Mouse (Mus musculus) frontal cortex, postnatal 25 days (tissue): ENCODE results near the gene Gm8279.
"Not testable (repeated sequence)": the region's sequence is repeated elsewhere in the genome, so short reads cannot be mapped to it uniquely, and the experiment has no call there.

Experiments used
- DNase-seq, 2 experiments: peaks; one replicate each; pipeline ENCODE4 v3.0.0; 2022; ENCODE audit warnings: low spot score in 2 of 2

The Gm8279 gene

DNA sequence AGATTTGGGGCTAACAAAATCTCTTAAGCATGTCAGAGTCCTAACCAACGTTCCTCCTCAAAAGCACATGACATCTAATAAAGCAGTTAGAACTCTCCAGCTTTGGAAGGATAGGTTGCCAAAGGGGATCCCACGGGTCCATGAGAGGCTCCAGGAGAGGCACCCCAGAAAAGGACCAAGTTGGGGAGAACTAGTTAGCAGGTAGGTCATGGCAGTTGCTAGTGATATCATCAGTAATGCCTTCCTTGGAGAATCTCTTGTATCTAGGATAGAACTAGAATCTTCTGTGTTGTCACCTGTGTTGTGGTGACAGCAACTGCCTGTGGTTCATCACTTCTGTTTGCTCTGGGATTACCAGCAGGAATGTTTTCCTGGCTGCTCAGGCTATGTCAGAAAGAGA lies at the start of gene Gm8279:
Gene Gm8279, plus strand, starts transcription at position 301 of the 400 bp plus-strand sequence.
- not testable (repeated sequence) for DNase-seq

DNA sequence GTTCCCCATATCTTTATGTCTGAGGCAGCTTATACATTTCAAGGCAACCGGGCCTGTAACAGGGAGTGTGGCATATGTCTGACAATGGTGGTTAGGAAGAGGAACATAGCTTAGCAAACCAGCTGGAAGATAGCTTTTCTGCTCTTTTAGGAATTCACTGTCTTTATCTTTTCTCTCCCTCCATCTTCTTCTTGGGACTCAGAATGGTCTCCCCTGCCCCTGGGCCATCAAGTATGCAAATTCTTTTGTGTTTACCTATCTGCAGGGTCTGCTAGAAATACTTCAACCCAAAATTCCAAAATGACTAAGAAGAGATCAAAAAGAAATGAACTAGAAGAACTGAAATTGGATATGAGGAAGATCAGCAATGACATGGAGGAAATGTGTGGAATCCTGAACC lies 32.9 kb downstream of the Gm8279 start, which contains the start of gene Gm3317:
Gene Gm3317, plus strand, starts transcription at position 301 of the 400 bp plus-strand sequence.
- DNase-seq, result not testable (repeated sequence)

DNA sequence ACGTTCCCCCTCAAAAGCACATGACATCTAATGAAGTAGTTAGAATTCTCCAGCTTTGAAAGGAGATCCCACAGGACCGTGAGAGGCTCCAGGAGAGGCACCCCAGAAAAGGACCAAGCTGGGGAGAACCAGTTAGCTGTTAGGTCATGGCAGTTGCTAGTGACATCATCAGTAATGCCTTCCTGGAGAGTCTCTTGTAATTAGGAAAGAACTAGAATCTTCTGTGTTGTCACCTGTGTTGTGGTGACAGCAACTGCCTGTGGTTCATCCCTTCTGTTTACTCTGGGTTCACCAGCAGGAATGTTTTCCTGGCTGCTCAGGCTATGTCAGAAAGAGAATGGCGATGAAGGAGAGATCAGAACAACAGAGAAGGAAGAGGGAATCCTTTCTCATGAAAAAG lies 54.2 kb downstream of the Gm8279 start, which contains the start of gene Gm8271:
Gene Gm8271, plus strand, starts transcription at position 301 of the 400 bp plus-strand sequence.
- not testable (repeated sequence) for DNase-seq
